ENCODE assay signal across 13 mouse cellular contexts in genomic region chr7:100014123-100014600, GRCm38 (mm10). TPM values are rescaled to one million over a fixed set of nuclear protein-coding genes. Genes with fewer than 3 reads are reported as not detected.
DNase-seq lines count a peak whose midpoint lies in the region; ATAC-seq and TF ChIP-seq lines count a peak whose summit lies in the region.
"Had no signal": no experiment of that assay in that cellular context is flagged by ENCODE, and none has a peak within 500 bp of the region (broad histone marks: within the 10 kb centered on the region; RNA-seq: fewer than 3 reads in every experiment).

No protein-coding gene starts in this region.

- H3K36me3 ChIP-seq in heart, embryonic 10.5 days, result no peaks in the 10 kb centered on the region
- no peaks in the 10 kb centered on the region for H3K36me3 ChIP-seq in kidney, embryonic 16.5 days (ENCODE audit: insufficient read depth, low read length)
- no peaks in the 10 kb centered on the region for H3K36me3 ChIP-seq in intestine, embryonic 16.5 days (ENCODE audit: control insufficient read depth, insufficient read depth, low read length)
- H3K36me3 ChIP-seq: lung, embryonic 15.5 days had no signal

- H3K4me2 ChIP-seq in kidney, embryonic 16.5 days (replicated peaks; ENCODE audit: low read depth, low read length), result no peak overlapping the region
- no peak overlapping the region for H3K4me2 ChIP-seq in intestine, embryonic 16.5 days (ENCODE audit: low read depth, low read length)
- H3K4me2 ChIP-seq: lung, embryonic 15.5 days had no signal

- in situ Hi-C loops in Patski (cut with MboI; ENCODE audit: low pct_unique_long_range_greater_than_20kb), result no loop called here

- DNase-seq in heart, adult 11 months, result peak; percentile 92
- DNase-seq in heart, embryonic 10.5 days (ENCODE audit: low spot score), result no peak
- no peak for DNase-seq in Patski (ENCODE audit: low read depth, low spot score)
- DNase-seq in cerebellum, postnatal 14 days, result peak; percentile 80 to 85
- no peak for DNase-seq in right cerebral cortex, postnatal 25 days
- no peak for DNase-seq in frontal cortex, postnatal 14 days (ENCODE audit: low spot score in 2 of 2)
- DNase-seq: thymus, postnatal 4 days had no signal

- no peaks in the 10 kb centered on the region for H3K9me3 ChIP-seq in heart, embryonic 10.5 days
- no peaks in the 10 kb centered on the region for H3K9me3 ChIP-seq in kidney, embryonic 16.5 days (ENCODE audit: low read length)
- no peaks in the 10 kb centered on the region for H3K9me3 ChIP-seq in intestine, embryonic 16.5 days (ENCODE audit: control insufficient read depth, low read length)
- H3K9me3 ChIP-seq: lung, embryonic 15.5 days had no signal

- POLR2A ChIA-PET in Patski (lab: Charles Lee), result interaction anchor here (1.0 to 1.4 kb wide), 3 partner anchors 17 to 109 kb away, joined by 3 to 4 read pairs (median 3); no protein-coding TSS in a partner anchor

- no peak for TF ChIP-seq CTCF in Patski (IDR thresholded peaks at IDR 0.05)

- WGBS in heart, embryonic 10.5 days, result 58% methylated on average over 8 of the region's 8 CpGs
- WGBS in kidney, embryonic 16.5 days, result 38% methylated on average over 8 of the region's 8 CpGs
- 63% methylated on average over 8 of the region's 8 CpGs for WGBS in intestine, embryonic 16.5 days

- CTCF ChIA-PET in Patski (lab: Charles Lee), result interaction anchor here (0.9 to 1.4 kb wide), 4 partner anchors 25 to 263 kb away, joined by 3 to 6 read pairs (median 4); no protein-coding TSS in a partner anchor

- H3K27me3 ChIP-seq in heart, embryonic 10.5 days (ENCODE audit: insufficient read depth, poor library complexity, severe bottlenecking), result peaks cover 37% of the 10 kb centered on the region
- no peaks in the 10 kb centered on the region for H3K27me3 ChIP-seq in Patski
- peaks cover 8% of the 10 kb centered on the region for H3K27me3 ChIP-seq in kidney, embryonic 16.5 days (ENCODE audit: insufficient read depth, low read length)
- H3K27me3 ChIP-seq in intestine, embryonic 16.5 days (replicated peaks; ENCODE audit: control insufficient read depth, insufficient read depth, low read length), result peaks cover 3% of the 10 kb centered on the region; the same call in 1 of the 2 replicates

- no peak overlapping the region for H3K4me3 ChIP-seq in heart, embryonic 10.5 days
- no peak overlapping the region for H3K4me3 ChIP-seq in kidney, embryonic 16.5 days (ENCODE audit: low read length)
- H3K4me3 ChIP-seq in intestine, embryonic 16.5 days (ENCODE audit: low read length), result no peak overlapping the region
- H3K4me3 ChIP-seq: erythroblast, embryonic 14.5 days; lung, embryonic 15.5 days had no signal

- peak; percentile 78 for ATAC-seq in Patski
- peak; percentile 78 for ATAC-seq in kidney, embryonic 16.5 days (ENCODE audit: low FRiP score, low TSS enrichment)
- ATAC-seq in intestine, embryonic 16.5 days, result no peak
- ATAC-seq: intestine, postnatal 0 days had no signal

- H3K4me1 ChIP-seq in heart, embryonic 10.5 days, result peaks cover 19% of the 10 kb centered on the region
- H3K4me1 ChIP-seq in kidney, embryonic 16.5 days (ENCODE audit: insufficient read depth, low read length), result peaks cover 18% of the 10 kb centered on the region; the same call in 1 of the 2 replicates
- H3K4me1 ChIP-seq in intestine, embryonic 16.5 days (ENCODE audit: control insufficient read depth, insufficient read depth, low read length), result no peaks in the 10 kb centered on the region
- H3K4me1 ChIP-seq: lung, embryonic 15.5 days had no signal

- H3K27ac ChIP-seq in heart, embryonic 10.5 days, result no peak overlapping the region
- H3K27ac ChIP-seq in kidney, embryonic 16.5 days (ENCODE audit: low read length), result no peak overlapping the region
- no peak overlapping the region for H3K27ac ChIP-seq in intestine, embryonic 16.5 days (ENCODE audit: low read length)
- H3K27ac ChIP-seq: lung, embryonic 15.5 days had no signal

- no peak overlapping the region for H3K9ac ChIP-seq in kidney, embryonic 16.5 days (replicated peaks; ENCODE audit: low read length)
- no peak overlapping the region for H3K9ac ChIP-seq in intestine, embryonic 16.5 days (ENCODE audit: low read depth, low read length)
- H3K9ac ChIP-seq: lung, embryonic 15.5 days had no signal

RNA-seq across cellular contexts. Expression of gene Chrdl2, which starts 8.2 kb away (rescaled TPM):
- 0.65 TPM in 1 of 2 replicates, not detected in the other for polyA plus RNA-seq in heart, embryonic 10.5 days (2016; fragmentation: Nextera tagmentation; extraction: Ambion mirVana)
- polyA plus RNA-seq in Patski (2021), result 0.23 TPM
- polyA plus RNA-seq in kidney, embryonic 16.5 days (2015; fragmentation: Nextera tagmentation; extraction: Ambion mirVana), result 0.90 and 0.95 TPM in 2 replicates
- 0.61 and 0.72 TPM in 2 replicates for polyA plus RNA-seq in intestine, embryonic 16.5 days (2015; fragmentation: Nextera tagmentation; extraction: Ambion mirVana)
- polyA plus RNA-seq: C2C12; erythroblast, embryonic 14.5 days; lung, embryonic 15.5 days had no signal

RNA-seq across cellular contexts. Expression of gene Rnf169, which starts 33.9 kb away (rescaled TPM):
- 3.1 and 4.3 TPM in 2 replicates for polyA plus RNA-seq in heart, embryonic 10.5 days (2016; fragmentation: Nextera tagmentation; extraction: Ambion mirVana)
- 9.3 TPM for polyA plus RNA-seq in Patski (2021)
- polyA plus RNA-seq in kidney, embryonic 16.5 days (2015; fragmentation: Nextera tagmentation; extraction: Ambion mirVana), result 5.6 and 6.1 TPM in 2 replicates
- 2.6 and 3.1 TPM in 2 replicates for polyA plus RNA-seq in intestine, embryonic 16.5 days (2015; fragmentation: Nextera tagmentation; extraction: Ambion mirVana)

Comparison
In these comparisons a context has a peak if more than half of its experiments do, and no peak if none do; other contexts are left out.
1. DNase-seq: peak in heart, adult 11 months (single experiment) and cerebellum, postnatal 14 days (2 of 2); none in heart, embryonic 10.5 days (single experiment), Patski (single experiment), right cerebral cortex, postnatal 25 days (single experiment) and frontal cortex, postnatal 14 days (0 of 2).